Mouse (Mus musculus) small intestine, adult 2 months (tissue): ENCODE data around the gene Lgr4. TPM values are rescaled to one million over a fixed set of nuclear protein-coding genes. Genes with fewer than 3 reads are reported as not detected.

Source experiments
- H3K27ac ChIP-seq: fragments of 200-500 bp; 2 replicates; pipeline ENCODE4 v1.5.1; 2012; ENCODE audit warnings: low read depth, low read length, control low read depth, inconsistent platforms; ENCODE audit not compliant: insufficient read depth
- H3K27me3 ChIP-seq: fragments of 200-500 bp; 2 replicates; pipeline ENCODE4 v1.6.1; 2012; ENCODE audit warnings: mild to moderate bottlenecking, moderate library complexity, low read length, inconsistent platforms; ENCODE audit not compliant: control insufficient read depth, insufficient read depth
- H3K36me3 ChIP-seq: fragments of 200-500 bp; 2 replicates; pipeline ENCODE4 v1.6.1; 2012; ENCODE audit warnings: mild to moderate bottlenecking, low read length, control low read depth, inconsistent platforms; ENCODE audit not compliant: control insufficient read depth, insufficient read depth
- H3K4me1 ChIP-seq: fragments of 200-500 bp; 2 replicates; pipeline ENCODE4 v1.6.1; 2012; ENCODE audit warnings: low read length, inconsistent platforms, mixed read lengths; ENCODE audit not compliant: control insufficient read depth, insufficient read depth, insufficient read length
- H3K4me3 ChIP-seq: fragments of 200-500 bp; 2 replicates; pipeline ENCODE4 v1.5.1; 2012; ENCODE audit warnings: low read depth, mild to moderate bottlenecking, control low read depth, inconsistent platforms, low read length, moderate library complexity
- CTCF ChIP-seq: fragments of 200-500 bp; IDR thresholded peaks from 2 replicates; pipeline ENCODE4 v1.5.1; 2012; ENCODE audit warnings: low read depth, mild to moderate bottlenecking, control low read depth, inconsistent platforms, low read length, moderate library complexity, mixed read lengths; ENCODE audit not compliant: insufficient replicate concordance, insufficient read length; ENCODE audit errors: extremely low read depth
- POLR2A ChIP-seq: fragments of 200-500 bp; IDR thresholded peaks from 2 replicates; pipeline ENCODE4 v1.6.1; 2012; ENCODE audit warnings: low read depth, mild to moderate bottlenecking, control low read depth, inconsistent platforms, low read length, moderate library complexity
- WGBS: fragments of 180-500 bp; shearing (Covaris S2); methylation state at CpG from one replicate; pipeline ENCODE4 v1.1.7; 2018; 5-methylcytosine and 5-hydroxymethylcytosine counted together
- polyA plus RNA-seq: library from polyadenylated mRNA; depleted of rRNA; stranded (reverse); fragments of >200 nt; gene quantifications from 2 replicates; pipeline ENCODE4 v1.2.3, GENCODE M21; 2012

Gene Lgr4
- polyA plus RNA-seq, 1 experiment: 51.4 TPM

GRCm38 (mm10) chr2:110007423-110008267 lies 90.2 kb downstream of the Lgr4 start:
- no peak overlapping the region for H3K4me3 ChIP-seq
- no peak for TF ChIP-seq POLR2A
- no peak for TF ChIP-seq CTCF
- peaks cover 45% of the 10 kb centered on the region for H3K36me3 ChIP-seq
- peaks cover 4% of the 10 kb centered on the region; the same call in 1 of the 2 replicates for H3K4me1 ChIP-seq
- no peaks in the 10 kb centered on the region for H3K27me3 ChIP-seq
- no peak overlapping the region for H3K27ac ChIP-seq
- 73% methylated on average over 10 of the region's 10 CpGs for WGBS

GRCm38 (mm10) chr2:110009449-110009848 lies 92.0 kb downstream of the Lgr4 start:
- peaks cover 48% of the 10 kb centered on the region for H3K36me3 ChIP-seq
- H3K27ac ChIP-seq: no peak overlapping the region
- H3K27me3 ChIP-seq: no peaks in the 10 kb centered on the region
- TF ChIP-seq CTCF (no peak), POLR2A (no peak)
- no peak overlapping the region for H3K4me3 ChIP-seq
- peaks cover 4% of the 10 kb centered on the region; the same call in 1 of the 2 replicates for H3K4me1 ChIP-seq

DNA sequence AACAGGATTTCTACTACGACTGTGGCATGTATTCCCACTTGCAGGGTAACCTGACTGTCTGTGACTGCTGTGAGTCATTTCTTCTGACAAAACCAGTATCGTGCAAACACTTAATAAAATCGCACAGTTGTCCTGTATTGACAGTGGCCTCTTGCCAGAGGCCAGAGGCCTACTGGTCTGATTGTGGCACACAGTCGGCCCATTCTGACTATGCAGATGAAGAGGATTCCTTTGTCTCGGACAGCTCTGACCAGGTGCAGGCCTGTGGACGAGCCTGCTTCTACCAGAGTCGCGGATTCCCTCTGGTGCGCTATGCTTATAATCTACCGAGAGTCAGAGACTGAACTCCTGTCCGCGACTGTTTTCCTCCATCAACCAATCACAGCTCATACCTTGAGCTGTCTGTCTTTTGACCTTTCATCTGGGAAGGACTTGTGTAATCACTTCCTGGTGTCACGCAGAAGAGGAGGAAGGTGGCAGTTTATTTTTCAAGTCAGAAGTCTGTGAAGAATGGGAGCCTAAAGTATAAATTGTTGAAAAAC lies 94.8 kb downstream of the Lgr4 start:
- Histone ChIP-seq H3K36me3 (peaks cover 35% of the 10 kb centered on the region), H3K27me3 (no peaks in the 10 kb centered on the region), H3K27ac (no peak overlapping the region), H3K4me3 (no peak overlapping the region), H3K4me1 (no peaks in the 10 kb centered on the region)
- WGBS: 71% methylated on average over 13 of the region's 13 CpGs
- no peak for TF ChIP-seq CTCF
- no peak for TF ChIP-seq POLR2A

GRCm38 (mm10) chr2:110017087-110017486 lies 99.6 kb downstream of the Lgr4 start:
- Histone ChIP-seq H3K4me3 (peak overlapping the region; percentile 95; the same call in 1 of the 2 replicates), H3K27me3 (no peaks in the 10 kb centered on the region), H3K27ac (no peak overlapping the region), H3K36me3 (peaks cover 13% of the 10 kb centered on the region), H3K4me1 (no peaks in the 10 kb centered on the region; the same call in 1 of the 2 replicates)
- WGBS: 27% methylated on average over 7 of the region's 7 CpGs
- TF ChIP-seq POLR2A (no peak), CTCF (no peak)

DNA sequence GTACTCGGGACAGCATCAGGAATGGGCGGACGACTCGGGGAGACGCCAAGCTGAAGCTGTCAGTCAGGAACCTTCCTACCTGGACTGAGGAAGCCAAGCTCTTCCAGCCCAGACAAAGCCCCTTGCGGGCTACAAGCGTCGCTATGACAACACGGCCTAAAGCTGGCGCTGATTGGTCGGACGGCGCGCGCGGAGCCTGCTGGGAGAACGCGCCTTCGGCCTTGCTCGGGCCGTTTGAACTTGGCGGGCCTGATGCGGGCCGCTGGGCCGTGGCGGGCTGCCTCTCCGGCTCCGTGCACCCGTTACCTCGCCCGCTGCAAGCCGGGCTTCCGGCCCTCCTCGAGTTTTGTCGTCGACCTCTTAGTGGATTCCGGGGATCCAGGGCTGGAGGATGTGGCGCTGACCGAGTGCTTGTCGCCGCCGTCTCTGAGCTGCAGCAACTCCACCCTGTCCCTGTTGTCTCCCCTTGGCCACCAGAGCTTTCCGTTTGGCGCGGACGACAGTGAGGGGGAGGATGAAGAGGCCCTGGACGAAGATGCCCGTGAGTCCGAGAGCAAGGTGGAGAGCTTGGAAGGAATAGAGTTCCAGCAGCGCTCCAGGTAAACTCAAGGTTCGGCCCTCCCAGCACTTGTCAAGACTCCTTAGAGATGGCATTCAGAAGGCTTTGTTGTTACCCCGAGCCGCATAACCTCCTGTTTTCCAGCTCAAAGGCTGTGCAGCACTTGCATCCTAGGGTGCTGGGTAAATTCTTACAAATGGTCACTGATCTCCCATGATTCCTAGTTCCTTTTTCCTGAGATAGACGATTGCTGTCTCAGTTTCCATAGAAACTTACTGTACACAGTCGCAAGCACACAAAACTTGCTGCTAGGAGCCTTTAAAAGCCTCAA lies 100.4 kb downstream of the Lgr4 start, which contains the start of gene Ccdc34:
Gene Ccdc34 (plus strand): TSS at position 202 of the 890 bp plus-strand sequence.
- Histone ChIP-seq H3K27me3 (no peaks in the 10 kb centered on the region), H3K4me1 (no peaks in the 10 kb centered on the region; the same call in 1 of the 2 replicates), H3K4me3 (peak within 1 kb of the TSS; percentile 95), H3K27ac (0 out of 2 replicates have a peak within 1 kb of the TSS, but pooled peaks have one; percentile 23), H3K36me3 (peaks cover 7% of the 10 kb centered on the region)
- WGBS: under 1% methylated on average over 55 of the region's 55 CpGs
- TF ChIP-seq POLR2A (peak; percentile 51; the same call in 1 of the 2 replicates), CTCF (no peak)

- WGBS: 62% methylated on average over 4 of the region's 4 CpGs
- no peak for TF ChIP-seq POLR2A
- TF ChIP-seq CTCF: no peak
- Histone ChIP-seq H3K4me1 (no peaks in the 10 kb centered on the region; the same call in 1 of the 2 replicates), H3K27me3 (no peaks in the 10 kb centered on the region), H3K27ac (no peak overlapping the region), H3K4me3 (no peak overlapping the region), H3K36me3 (peaks cover 5% of the 10 kb centered on the region)
Observed at GRCm38 (mm10) chr2:110019656-110020055, 102.2 kb downstream of the Lgr4 start.
